20 mouse cellular contexts compared by ENCODE assay signal in genomic region chr13:113802571-113802970, GRCm38 (mm10). TPM values are rescaled to one million over a fixed set of nuclear protein-coding genes. Genes with fewer than 3 reads are reported as not detected.
DNase-seq lines count a peak whose midpoint lies in the region; ATAC-seq lines count a peak whose summit lies in the region.
"Had no signal": no experiment of that assay in that cellular context is flagged by ENCODE, and none has a peak within 500 bp of the region (broad histone marks: within the 10 kb centered on the region; RNA-seq: fewer than 3 reads in every experiment).

No protein-coding gene starts in this region.

- no peak overlapping the region for H3K4me3 ChIP-seq in forebrain, embryonic 12.5 days (replicated peaks)
- H3K4me3 ChIP-seq in forebrain, embryonic 11.5 days (ENCODE audit: low read depth, low read length), result no peak overlapping the region
- H3K4me3 ChIP-seq in midbrain, embryonic 11.5 days (ENCODE audit: low read depth, low read length), result no peak overlapping the region
- no peak overlapping the region for H3K4me3 ChIP-seq in midbrain, embryonic 15.5 days

- H3K9ac ChIP-seq in forebrain, embryonic 12.5 days, result no peak overlapping the region
- H3K9ac ChIP-seq in forebrain, embryonic 11.5 days (ENCODE audit: low read length), result no peak overlapping the region
- no peak overlapping the region for H3K9ac ChIP-seq in midbrain, embryonic 11.5 days (ENCODE audit: low read length)
- H3K9ac ChIP-seq in midbrain, embryonic 15.5 days, result no peak overlapping the region

- H3K9me3 ChIP-seq in forebrain, embryonic 12.5 days, result no peaks in the 10 kb centered on the region
- H3K9me3 ChIP-seq in forebrain, embryonic 11.5 days (ENCODE audit: control insufficient read depth, low read length), result no peaks in the 10 kb centered on the region
- H3K9me3 ChIP-seq in midbrain, embryonic 11.5 days (ENCODE audit: control insufficient read depth, low read length), result no peaks in the 10 kb centered on the region
- no peaks in the 10 kb centered on the region for H3K9me3 ChIP-seq in midbrain, embryonic 15.5 days

- ATAC-seq in forebrain, embryonic 12.5 days (ENCODE audit: low FRiP score), result no peak
- no peak for ATAC-seq in forebrain, embryonic 11.5 days (replicated peaks; ENCODE audit: low FRiP score)
- no peak for ATAC-seq in midbrain, embryonic 11.5 days (ENCODE audit: low FRiP score)
- ATAC-seq in midbrain, embryonic 15.5 days (replicated peaks), result no peak
- ATAC-seq: activated CD4-positive, CD25-positive, alpha-beta regulatory T cell, adult 4 months; CD4-positive, CD25-positive, alpha-beta regulatory T cell, adult 4 months; Patski had no signal

- WGBS in forebrain, embryonic 12.5 days, result 92% methylated on average over 9 of the region's 9 CpGs
- 94% methylated on average over 9 of the region's 9 CpGs for WGBS in forebrain, embryonic 11.5 days
- 94% methylated on average over 9 of the region's 9 CpGs for WGBS in midbrain, embryonic 11.5 days
- WGBS in midbrain, embryonic 15.5 days, result 89% methylated on average over 9 of the region's 9 CpGs

- DNase-seq in forebrain, embryonic 11.5 days (ENCODE audit: low spot score), result no peak
- peak; percentile 11 for DNase-seq in heart, adult 11 months
- DNase-seq in heart, adult 9 months (ENCODE audit: low spot score in 2 of 2), result no peak
- peak; percentile 54 for DNase-seq in midbrain, embryonic 11.5 days (ENCODE audit: low spot score, missing footprints)
- DNase-seq: adrenal gland, adult 2 months; adrenal gland, adult 8-10 months; adrenal gland, postnatal 10 days; adrenal gland, postnatal 14 days; adrenal gland, postnatal 25 days; adrenal gland, postnatal 36 days; B cell, adult 2 months; cerebellum, adult 11 months; cerebellum, adult 11-12 months; cerebellum, adult 18-20 months had no signal

- no peaks in the 10 kb centered on the region for H3K27me3 ChIP-seq in forebrain, embryonic 12.5 days
- H3K27me3 ChIP-seq in forebrain, embryonic 11.5 days (ENCODE audit: control insufficient read depth, insufficient read depth, low read length), result no peaks in the 10 kb centered on the region
- H3K27me3 ChIP-seq in midbrain, embryonic 11.5 days (ENCODE audit: control insufficient read depth, insufficient read depth, low read length), result no peaks in the 10 kb centered on the region
- no peaks in the 10 kb centered on the region for H3K27me3 ChIP-seq in midbrain, embryonic 15.5 days (replicated peaks)
- H3K27me3 ChIP-seq: CH12.LX, Patski had no signal

- H3K4me1 ChIP-seq in forebrain, embryonic 12.5 days, result 0 out of 2 replicates have a peak, but pooled peaks cover 5% of the 10 kb centered on the region
- H3K4me1 ChIP-seq in forebrain, embryonic 11.5 days (replicated peaks; ENCODE audit: control insufficient read depth, insufficient read depth, low read length), result no peaks in the 10 kb centered on the region
- H3K4me1 ChIP-seq in midbrain, embryonic 11.5 days (ENCODE audit: control insufficient read depth, insufficient read depth, low read length), result no peaks in the 10 kb centered on the region
- no peaks in the 10 kb centered on the region for H3K4me1 ChIP-seq in midbrain, embryonic 15.5 days

- no peaks in the 10 kb centered on the region for H3K36me3 ChIP-seq in forebrain, embryonic 12.5 days (replicated peaks)
- no peaks in the 10 kb centered on the region for H3K36me3 ChIP-seq in forebrain, embryonic 11.5 days (ENCODE audit: control insufficient read depth, insufficient read depth, low read length)
- no peaks in the 10 kb centered on the region for H3K36me3 ChIP-seq in midbrain, embryonic 11.5 days (ENCODE audit: control insufficient read depth, insufficient read depth, low read length)
- no peaks in the 10 kb centered on the region for H3K36me3 ChIP-seq in midbrain, embryonic 15.5 days (replicated peaks)

- peak overlapping the region; percentile 26; the same call in 1 of the 2 replicates for H3K27ac ChIP-seq in forebrain, embryonic 12.5 days
- no peak overlapping the region for H3K27ac ChIP-seq in forebrain, embryonic 11.5 days (ENCODE audit: low read depth, low read length)
- no peak overlapping the region for H3K27ac ChIP-seq in midbrain, embryonic 11.5 days (ENCODE audit: low read depth, low read length)
- H3K27ac ChIP-seq in midbrain, embryonic 15.5 days, result no peak overlapping the region

- H3K4me2 ChIP-seq in forebrain, embryonic 12.5 days, result no peak overlapping the region
- no peak overlapping the region for H3K4me2 ChIP-seq in forebrain, embryonic 11.5 days (ENCODE audit: low read depth, low read length, severe bottlenecking)
- no peak overlapping the region for H3K4me2 ChIP-seq in midbrain, embryonic 11.5 days
- no peak overlapping the region for H3K4me2 ChIP-seq in midbrain, embryonic 15.5 days

RNA-seq across cellular contexts. Expression of gene Arl15, which starts 8.3 kb away (rescaled TPM):
- 15.7 and 16.9 TPM in 2 replicates for polyA plus RNA-seq in forebrain, embryonic 12.5 days (2016; fragmentation: Nextera tagmentation; extraction: Ambion mirVana)
- 14.6 and 15.2 TPM in 2 replicates for polyA plus RNA-seq in forebrain, embryonic 11.5 days (2014; fragmentation: Nextera tagmentation; extraction: Ambion mirVana)
- 13.6 and 15.8 TPM in 2 replicates for polyA plus RNA-seq in midbrain, embryonic 11.5 days (2014; fragmentation: Nextera tagmentation; extraction: Ambion mirVana)
- 15.3 and 18.5 TPM in 2 replicates for polyA plus RNA-seq in midbrain, embryonic 15.5 days (2015; fragmentation: Nextera tagmentation; extraction: Ambion mirVana)

Comparison
In these comparisons a context has a peak if more than half of its experiments do, and no peak if none do; other contexts are left out.
1. DNase-seq: peak in heart, adult 11 months (single experiment) and midbrain, embryonic 11.5 days (single experiment); none in forebrain, embryonic 11.5 days (single experiment) and heart, adult 9 months (0 of 2).